Mouse (Mus musculus) adrenal gland, adult 10 weeks (tissue): ENCODE results near the gene Lcn11. TPM values are rescaled to one million over a fixed set of nuclear protein-coding genes. Genes with fewer than 3 reads are reported as not detected.

Experiments used
- polyA plus RNA-seq: library from polyadenylated mRNA; stranded (reverse); fragments of 350-450 nt; fragmentation: Illumina TruSeq; extraction: RNeasy Lipid Tissue Mini Kit (QIAGEN cat#74804); gene quantifications from one replicate; pipeline ENCODE4 v1.2.3, GENCODE M21; 2014; ENCODE audit warnings: low read depth, low replicate concordance

The Lcn11 gene
- not detected for polyA plus RNA-seq

DNA sequence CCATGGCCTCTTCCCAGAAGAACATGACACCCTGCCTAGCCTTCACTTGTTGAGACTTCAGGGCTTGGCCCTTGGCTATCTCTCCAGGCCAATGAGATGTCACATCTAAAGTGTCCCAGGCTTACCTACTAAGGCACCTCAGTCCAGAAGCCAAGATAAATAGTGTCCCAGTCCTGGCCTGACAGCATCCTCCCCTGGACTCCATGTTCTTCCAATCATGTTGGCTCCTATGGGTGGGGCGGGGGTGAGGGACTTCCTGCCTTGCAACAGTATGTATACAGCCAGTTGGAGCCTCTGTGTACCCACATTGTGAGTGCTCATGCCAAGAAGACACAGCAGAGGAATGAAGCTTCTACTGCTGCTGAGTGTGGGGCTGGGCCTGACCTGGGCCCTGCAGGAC, at the start of gene Lcn11:
TSS of gene Lcn11 (plus strand) at position 301 of the 400 bp plus-strand sequence.

DNA sequence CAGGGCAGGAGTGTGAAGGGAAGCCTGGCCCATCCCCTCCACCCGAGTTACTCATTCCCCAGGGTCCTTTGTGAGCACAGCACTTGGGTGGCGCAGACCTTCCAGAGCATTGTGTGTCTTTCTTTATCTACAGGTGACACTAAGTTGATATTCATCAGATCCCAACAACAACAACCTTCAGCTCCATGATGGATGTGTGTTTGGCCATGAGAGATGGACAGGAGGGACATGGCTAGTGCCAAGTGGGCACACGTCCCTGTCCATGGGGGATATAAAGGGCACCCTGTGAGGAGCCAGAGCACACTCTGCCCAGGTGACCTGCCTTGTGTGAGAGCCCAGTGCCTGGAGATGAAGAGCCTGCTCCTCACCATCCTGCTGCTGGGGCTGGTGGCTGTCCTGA, 40.1 kb upstream of the Lcn11 start, which contains the start of gene Obp2b:
TSS of gene Obp2b (plus strand) at position 301 of the 400 bp plus-strand sequence.

DNA sequence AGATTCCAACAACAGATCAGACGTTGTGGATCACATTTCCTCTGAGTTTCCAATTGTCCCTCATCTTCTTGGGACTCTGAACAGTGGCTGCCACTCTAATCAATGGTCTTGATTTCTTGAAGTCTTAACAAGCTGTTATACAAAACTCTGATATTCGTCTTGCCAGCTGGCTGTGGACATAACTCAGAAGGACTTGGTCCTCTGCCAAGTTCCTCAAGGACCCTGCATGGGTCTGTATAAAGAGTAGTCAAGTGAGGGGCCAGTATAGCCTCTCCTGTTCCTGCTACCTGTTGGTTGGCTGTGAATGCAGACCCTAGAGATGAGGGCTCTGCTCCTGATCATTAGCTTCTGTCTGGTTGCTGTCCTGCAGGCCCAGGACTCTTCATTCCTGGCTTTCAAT, 11.5 kb upstream of the Lcn11 start, which contains the start of gene Lcn3:
TSS of gene Lcn3 (plus strand) at position 301 of the 400 bp plus-strand sequence.

DNA sequence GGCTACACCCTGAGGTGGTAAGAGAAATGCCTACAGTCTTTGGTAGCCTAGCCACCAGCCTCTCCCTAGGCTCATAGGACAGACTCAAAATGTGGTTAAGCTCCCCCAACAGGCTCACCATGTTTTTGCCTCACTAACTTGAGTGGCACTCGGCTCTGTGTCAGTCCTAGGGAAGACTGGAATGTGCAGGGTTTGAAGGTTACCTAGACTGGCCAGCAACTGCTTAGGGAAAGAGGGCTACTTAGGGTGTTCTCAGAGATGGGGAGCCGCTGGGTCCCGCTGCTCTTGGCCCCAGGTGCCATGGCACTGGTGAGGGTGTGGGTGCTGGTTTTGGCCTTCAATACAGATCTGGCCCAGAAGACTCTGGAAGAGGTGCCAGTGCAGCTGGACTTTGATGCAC, 5.1 kb downstream of the Lcn11 start, which contains the start of gene Gm13539:
TSS of gene Gm13539 (plus strand) at position 301 of the 400 bp plus-strand sequence.

DNA sequence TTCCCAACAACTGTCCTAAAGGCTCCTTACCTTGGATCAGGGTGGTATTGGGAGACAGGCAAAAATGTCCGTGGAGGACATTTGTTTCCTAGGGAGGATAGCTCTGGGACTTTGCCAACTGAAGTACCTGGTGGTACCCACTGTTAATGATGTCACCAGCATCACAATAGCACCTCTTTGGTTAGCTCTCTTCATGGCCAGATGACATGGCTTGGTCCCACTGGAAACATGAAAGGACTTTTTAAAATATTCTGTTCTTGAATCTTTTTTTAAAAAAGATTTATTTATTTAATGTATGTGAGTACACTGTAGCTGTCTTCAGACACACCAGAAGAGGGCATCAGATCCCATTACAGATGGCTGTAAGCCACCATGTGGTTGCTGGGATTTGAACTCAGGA, 38.9 kb downstream of the Lcn11 start, which contains the start of gene Glt6d1:
TSS of gene Glt6d1 (minus strand) at position 101 of the 400 bp plus-strand sequence.

DNA sequence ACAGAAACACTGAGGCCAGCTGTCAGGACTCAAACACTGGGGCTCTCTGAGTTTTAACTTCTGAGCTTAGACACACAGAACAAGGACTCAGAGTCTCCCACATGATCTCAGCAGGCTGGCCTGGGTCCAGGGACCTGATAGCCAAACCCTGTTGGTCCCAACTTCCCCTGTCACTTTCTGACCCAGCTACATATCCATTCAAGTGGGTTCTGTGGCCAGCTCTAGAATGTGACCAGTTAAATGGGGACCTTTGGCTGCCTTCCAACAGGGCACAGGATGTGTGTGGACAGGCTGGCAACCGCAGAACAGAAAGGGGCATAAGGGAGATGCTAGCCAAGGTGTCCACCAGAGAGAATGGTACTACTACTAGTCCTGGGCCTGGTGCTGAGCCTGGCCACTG, 46.0 kb downstream of the Lcn11 start, which contains the start of gene Lcn9:
TSS of gene Lcn9 (plus strand) at position 348 of the 400 bp plus-strand sequence.

Other genes starting within 250 kb of the Lcn11 start
- gene Traf2, start 230.1 kb upstream of the Lcn11 start, polyA plus RNA-seq: 1.6 TPM
- 3.3 TPM for gene Edf1, start 219.2 kb upstream of the Lcn11 start, polyA plus RNA-seq
- 1.6 TPM for gene Mamdc4, start 202.2 kb upstream of the Lcn11 start, polyA plus RNA-seq
- gene Phpt1, start 201.8 kb upstream of the Lcn11 start, polyA plus RNA-seq: not detected
- not detected for gene Ajm1, start 195.3 kb upstream of the Lcn11 start, polyA plus RNA-seq
- gene Rabl6, start 168.5 kb upstream of the Lcn11 start, polyA plus RNA-seq: 68.8 TPM
- gene Ccdc183, start 159.3 kb upstream of the Lcn11 start, polyA plus RNA-seq: not detected
- 6.4 TPM for gene Tmem141, start 155.0 kb upstream of the Lcn11 start, polyA plus RNA-seq
- 1.3 TPM for gene Fcna, start 149.0 kb upstream of the Lcn11 start, polyA plus RNA-seq
- not detected for gene Lcn8, start 123.9 kb upstream of the Lcn11 start, polyA plus RNA-seq
- gene Lcn5, start 119.1 kb upstream of the Lcn11 start, polyA plus RNA-seq: 1.3 TPM
- gene Lcn6, start 100.2 kb upstream of the Lcn11 start, polyA plus RNA-seq: not detected
- not detected for gene Lcn10, start 94.3 kb upstream of the Lcn11 start, polyA plus RNA-seq
- 3.4 TPM for gene Obp2a, start 77.0 kb upstream of the Lcn11 start, polyA plus RNA-seq
- 15.5 TPM for gene Bmyc, start 70.3 kb upstream of the Lcn11 start, polyA plus RNA-seq
- not detected for gene Obp2b, start 40.0 kb upstream of the Lcn11 start, polyA plus RNA-seq
- not detected for gene Lcn3, start 11.4 kb upstream of the Lcn11 start, polyA plus RNA-seq
- not detected for gene Gm13539, start 5.2 kb downstream of the Lcn11 start, polyA plus RNA-seq
- not detected for gene Glt6d1, start 38.8 kb downstream of the Lcn11 start, polyA plus RNA-seq
- not detected for gene Lcn9, start 46.1 kb downstream of the Lcn11 start, polyA plus RNA-seq
- gene Sohlh1, start 70.2 kb downstream of the Lcn11 start, polyA plus RNA-seq: not detected
- gene Kcnt1, start 86.7 kb downstream of the Lcn11 start, polyA plus RNA-seq: 0.41 TPM
- 33.2 TPM for gene Camsap1, start 206.3 kb downstream of the Lcn11 start, polyA plus RNA-seq
- gene Ubac1, start 244.7 kb downstream of the Lcn11 start, polyA plus RNA-seq: 22.3 TPM